Mouse (Mus musculus) common myeloid progenitor, adult 5-6 weeks (primary cell): ENCODE measurements around the gene Ccdc151. TPM values are rescaled to one million over a fixed set of nuclear protein-coding genes. Genes with fewer than 3 reads are reported as not detected.
A peak's percentile ranks its signal among the peaks of the same experiment; 100 is the strongest.

Experiments used
- ATAC-seq: replicated peaks from 2 replicates; pipeline ENCODE4 v1.8.0; 2016; ENCODE audit warnings: low read depth, mild to moderate bottlenecking, moderate TSS enrichment, inconsistent platforms; ENCODE audit not compliant: poor library complexity, severe bottlenecking
- total RNA-seq: library from RNA; stranded (forward); fragments of 200-1000, 187-1606 nt; gene quantifications from 2 replicates; pipeline ENCODE4 v1.2.3, GENCODE M21; 2017

Ccdc151 gene
- total RNA-seq, 1 experiment from 2014 or later = not detected

DNA sequence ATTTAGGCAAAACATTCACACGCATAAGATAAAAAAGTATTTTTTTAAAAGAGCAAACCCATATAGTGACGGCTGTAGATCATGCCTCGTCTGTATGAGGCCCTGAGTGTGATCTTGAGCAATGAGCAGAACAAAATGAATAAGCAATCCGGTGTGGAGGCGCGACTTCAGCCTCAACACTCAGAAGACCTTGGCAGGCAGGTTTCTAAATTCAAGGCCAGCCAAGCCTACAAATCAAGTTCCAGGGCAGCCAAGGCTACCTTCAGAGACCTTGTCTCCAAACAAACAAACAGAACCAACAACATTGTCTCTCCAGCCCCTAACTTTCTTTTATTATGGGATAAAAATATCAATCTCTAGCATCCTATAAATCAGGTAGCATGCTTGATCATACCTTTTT, 2.1 kb downstream of the Ccdc151 start:
- no peak for ATAC-seq

DNA sequence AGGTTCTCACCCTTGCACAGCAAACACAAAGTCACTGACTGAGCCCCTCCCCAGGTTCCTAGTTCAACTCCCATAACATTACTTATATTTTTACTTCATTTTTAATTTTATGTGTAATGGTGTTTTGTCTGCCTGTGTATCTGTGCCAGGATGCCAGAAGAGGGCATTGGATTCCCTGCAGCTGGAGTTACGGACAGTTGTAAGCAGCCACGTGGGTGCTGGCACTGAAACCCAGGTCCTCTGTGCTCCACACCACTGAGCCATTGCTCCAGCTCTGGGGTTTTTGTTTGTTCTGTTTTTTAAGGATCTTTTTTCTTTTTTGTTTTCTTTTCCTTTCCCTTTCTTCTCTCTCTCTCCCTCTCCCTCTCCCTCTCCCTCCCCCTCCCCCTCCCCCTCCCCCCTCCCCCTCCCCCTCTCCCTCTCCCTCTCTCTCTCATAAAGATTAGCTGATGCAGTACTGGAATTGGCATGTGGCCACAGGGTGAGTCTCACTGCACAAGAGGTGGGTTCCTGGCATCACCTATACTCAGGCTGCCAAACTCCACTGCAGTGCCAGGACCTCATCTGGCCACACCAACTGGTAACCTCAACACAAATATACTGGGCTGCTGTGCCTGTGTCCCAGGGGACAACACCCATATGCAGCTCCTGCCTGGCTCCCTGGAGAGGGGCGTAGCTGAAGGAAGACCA, 6.1 kb downstream of the Ccdc151 start:
- ATAC-seq = no peak

DNA sequence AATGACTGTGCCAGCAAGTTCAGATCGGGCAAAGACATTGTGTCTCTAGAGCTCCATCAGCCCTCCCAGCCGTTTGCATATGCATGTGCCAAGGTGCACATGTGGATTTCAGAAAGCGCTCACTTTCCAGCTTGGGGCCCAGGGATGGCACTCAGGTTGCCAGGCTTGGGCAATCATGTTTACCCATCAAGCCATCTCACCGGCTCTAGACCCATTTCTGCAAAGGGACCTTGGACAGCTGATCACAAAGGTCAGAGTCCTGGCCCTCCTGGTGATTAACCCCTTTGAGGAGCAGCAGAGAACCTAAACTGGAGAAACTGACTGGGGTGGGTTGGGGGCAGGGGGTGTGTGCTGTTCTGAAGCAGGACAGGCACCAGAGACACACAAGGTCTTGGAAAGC, 10.2 kb downstream of the Ccdc151 start:
- no peak for ATAC-seq

DNA sequence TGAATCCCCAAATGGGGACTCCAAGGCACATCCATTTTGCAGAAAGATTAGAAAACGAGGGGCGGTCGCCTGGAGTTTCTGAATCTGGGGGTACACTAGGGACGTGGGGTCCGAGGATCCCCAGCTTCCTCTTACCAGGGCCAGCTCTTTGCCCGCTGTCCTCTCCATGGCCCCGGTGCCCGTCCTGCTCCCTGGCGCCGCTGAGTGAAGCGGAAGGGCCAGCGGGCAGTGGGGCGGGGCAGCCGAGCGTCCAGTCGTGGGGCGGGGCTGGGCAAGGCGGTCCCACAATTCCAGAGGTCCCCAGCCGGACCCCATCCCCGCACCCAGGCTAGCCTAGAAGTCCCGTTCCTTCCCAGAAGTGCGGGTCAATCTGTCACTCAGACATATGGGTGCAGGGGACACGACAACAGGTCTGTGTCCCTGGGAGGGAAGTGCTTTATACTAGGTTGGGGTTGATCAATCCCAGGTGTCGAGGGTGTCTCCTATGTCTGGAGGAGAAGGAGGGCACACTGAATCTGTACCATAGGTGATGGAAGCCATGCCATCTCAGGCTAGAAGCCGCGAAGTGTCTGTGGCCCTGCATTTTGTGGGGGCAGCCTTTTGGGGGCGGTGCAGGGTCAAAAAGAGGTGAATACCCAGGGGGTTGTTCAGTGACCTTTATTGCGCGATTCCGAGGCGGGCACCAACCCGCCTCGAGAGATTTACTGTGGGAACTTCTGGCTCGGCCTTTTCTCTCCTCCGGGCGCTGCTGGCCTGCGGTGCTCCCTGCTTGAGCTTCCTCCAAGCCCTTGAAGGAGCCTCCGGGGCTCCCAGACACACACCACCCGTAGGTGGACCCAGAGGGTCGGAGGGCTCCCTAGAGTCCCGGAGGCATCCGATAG, 13.0 kb downstream of the Ccdc151 start, which contains the start of gene Rgl3:
Gene Rgl3, minus strand, starts transcription at position 217 of the 881 bp plus-strand sequence.
- ATAC-seq = no peak

DNA sequence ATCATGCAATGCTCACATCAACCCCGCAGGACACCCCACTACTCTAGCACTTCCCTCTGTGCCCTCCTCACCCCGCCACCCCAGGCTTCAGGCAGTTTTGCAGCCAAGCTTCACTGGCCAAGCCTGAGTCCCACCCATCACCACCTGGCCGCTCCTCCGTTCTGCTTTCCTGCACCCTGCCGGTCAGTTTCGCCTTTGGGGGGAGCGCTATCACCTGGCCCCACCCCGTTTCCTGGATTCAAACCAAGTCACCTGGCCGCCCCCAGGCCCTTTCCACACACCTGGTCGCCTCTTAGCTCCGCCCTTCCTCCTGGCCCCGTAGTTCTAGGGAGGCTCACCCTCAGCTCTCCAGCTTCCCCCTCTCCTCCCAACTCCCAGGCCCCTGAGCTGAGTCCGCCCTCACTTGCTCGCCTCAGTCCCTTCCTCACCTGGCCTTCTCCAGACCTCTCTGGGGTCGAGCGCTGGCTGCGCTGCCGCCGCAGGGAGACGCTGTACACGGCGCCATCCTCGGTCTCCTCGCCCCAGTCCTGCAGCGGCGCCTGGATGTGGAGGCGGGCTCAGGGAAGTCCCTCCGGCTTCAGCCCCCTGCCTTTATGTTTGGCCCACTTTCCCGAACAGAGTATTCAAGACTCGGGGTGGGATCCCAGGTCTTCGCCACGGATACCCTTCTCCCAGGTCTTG, 13.9 kb downstream of the Ccdc151 start:
- 0 out of 2 replicates have a peak, but pooled peaks have one; percentile 37 for ATAC-seq

DNA sequence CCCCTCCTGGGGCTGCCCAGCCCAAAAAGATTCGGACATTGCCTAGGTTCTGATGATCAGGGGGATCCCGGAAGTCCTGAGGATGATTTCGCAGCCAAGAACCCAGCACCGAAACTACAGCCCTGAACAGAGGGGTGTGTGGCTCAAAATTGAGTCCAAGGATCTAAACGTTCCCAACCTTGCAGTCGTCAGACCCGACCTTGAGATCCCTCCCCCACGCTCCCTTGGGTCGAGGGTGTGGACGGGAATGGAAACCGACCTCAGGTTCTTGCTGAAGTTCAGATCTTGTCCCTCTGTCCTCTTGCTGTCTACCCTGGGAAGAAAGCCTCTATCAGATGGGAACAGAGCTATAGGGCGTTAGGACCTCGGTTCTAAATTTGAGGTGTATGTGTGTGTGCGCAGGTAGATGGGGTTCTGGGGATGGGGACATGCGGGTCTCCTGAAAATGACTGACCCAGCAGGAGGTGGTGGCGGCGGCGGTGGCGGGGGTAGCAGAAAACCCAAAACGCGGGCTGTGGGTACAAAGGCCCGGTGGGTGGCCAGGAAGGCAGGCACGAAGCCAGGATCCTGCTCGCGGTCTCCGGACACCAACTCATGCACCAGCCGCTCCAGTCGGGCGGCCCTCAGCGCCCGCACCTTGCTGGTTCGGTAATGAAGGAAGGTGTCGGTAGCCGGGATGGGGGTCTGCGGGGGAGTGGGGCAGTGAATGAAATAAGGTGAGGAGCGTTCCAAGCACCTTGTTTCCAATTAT, 14.7 kb downstream of the Ccdc151 start:
- ATAC-seq = no peak

DNA sequence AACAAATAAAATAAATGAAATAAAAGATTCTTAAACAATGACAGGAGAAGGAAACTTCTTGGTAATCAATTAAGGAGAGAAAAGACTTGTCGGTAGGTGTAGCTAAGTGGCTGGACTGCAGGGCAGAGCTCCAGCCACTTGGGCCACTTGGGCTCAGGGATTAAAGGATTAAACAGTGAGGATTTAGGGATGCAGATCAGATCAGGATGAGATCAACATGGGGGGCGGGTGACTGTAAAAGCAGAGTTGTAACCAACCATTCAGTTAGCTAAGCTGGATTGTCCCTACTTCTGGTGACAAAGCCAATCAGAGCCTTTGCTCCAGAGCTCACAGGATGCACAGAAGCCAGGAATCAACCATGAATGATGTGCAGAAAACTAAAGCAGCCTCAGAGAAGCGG, 18.5 kb downstream of the Ccdc151 start:
- ATAC-seq = no peak

DNA sequence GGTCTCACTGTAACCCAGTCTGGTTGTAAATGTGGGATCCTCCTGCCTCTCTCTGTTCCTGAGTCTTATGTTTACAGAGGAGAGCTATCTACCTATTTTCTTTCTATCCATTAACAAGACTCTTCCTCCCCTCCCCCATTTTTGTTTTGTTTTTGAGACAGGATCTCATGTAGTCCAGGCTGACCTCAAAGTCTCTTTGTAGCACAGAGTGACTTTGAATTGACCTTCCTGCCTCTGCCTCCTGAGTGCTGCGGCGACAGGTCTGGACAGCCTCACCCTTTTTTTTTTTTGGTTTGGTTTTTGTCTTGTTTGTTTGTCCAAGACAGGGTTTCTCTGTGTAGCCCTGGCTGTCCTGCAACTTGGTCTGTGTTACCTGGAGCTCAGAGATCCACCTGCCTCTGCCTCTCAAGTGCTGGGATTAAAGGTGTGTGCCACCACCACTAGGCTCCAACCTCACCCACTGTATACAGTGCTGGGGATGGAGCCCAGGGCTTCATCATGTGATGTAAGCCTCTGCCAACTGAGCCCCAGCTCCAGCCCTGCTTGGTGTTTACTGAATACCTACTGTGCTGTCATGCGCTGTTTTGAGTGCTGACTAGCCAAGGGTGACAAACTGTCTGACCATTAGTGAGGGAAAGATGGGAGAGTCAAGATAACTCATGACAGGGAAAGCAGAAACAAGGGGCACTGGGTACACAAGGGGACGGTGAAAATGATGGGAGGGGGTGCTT, 23.9 kb downstream of the Ccdc151 start:
- ATAC-seq = no peak; the same call in 1 of the 2 replicates

DNA sequence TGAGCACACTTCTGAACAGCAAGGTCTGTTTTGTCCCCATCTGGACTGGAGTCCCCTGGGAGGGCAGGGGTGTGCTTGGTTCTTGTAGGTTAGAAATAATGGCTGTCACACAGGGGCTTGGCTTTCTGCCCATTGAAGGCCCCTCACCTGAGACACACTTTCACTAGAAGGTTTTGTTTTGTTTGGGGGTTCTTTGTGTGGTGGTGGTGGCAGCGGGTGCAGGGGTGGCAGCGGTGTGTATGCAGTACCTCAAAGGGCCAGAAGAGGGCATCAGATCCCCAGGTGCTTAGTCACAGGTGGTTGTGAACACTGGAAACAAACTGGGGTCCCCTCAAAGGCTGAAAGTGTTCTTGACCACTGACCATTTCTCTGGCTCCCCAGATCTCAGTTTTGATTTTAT, 24.5 kb downstream of the Ccdc151 start:
- ATAC-seq = peak; percentile 74

DNA sequence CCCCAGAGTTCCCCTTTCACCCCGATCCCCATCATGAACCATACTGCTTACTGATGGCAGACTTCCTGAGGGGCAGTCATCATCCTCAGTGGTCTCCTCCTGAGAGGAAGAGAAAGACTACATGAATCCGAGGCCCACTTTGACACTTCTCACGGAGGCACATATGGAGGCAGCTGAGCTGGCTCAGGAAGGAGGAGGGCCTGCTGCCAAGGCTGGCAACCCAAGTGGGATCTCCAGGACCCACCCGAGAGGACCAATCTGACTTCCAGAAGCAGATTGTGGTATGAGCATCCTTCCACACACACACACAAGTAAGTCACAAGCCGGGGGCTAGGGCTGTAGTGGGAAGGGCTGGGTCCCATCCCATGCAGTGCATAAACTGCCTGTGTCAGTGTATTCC, 25.1 kb downstream of the Ccdc151 start:
- ATAC-seq = no peak

DNA sequence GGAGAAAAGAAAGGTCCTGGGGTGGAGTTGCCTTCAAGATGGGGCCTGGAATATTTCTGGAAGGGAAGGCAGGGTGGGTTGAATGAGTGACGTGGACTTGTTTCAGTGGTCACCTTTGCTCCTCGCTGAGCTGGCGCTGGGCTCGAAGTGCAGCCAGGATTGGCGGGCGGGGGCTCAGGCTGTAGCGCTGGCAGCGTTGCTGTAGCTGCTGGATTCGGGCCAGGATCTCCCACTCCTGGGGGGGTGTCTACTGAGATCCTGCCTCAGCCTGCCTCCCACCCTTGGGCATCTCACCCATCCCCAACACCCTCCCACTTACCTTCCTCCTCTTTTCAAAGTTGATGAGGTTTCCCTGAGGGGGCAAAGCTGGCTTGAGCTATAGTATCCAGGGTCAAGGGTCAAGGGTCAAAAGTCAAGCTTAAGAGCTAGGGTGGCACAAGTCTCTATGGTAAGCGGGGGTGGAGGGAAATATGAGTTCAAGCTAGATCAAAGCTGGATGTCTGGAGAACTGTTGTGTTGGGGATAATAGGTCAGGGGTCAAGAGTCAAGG, 25.7 kb downstream of the Ccdc151 start:
- no peak for ATAC-seq

DNA sequence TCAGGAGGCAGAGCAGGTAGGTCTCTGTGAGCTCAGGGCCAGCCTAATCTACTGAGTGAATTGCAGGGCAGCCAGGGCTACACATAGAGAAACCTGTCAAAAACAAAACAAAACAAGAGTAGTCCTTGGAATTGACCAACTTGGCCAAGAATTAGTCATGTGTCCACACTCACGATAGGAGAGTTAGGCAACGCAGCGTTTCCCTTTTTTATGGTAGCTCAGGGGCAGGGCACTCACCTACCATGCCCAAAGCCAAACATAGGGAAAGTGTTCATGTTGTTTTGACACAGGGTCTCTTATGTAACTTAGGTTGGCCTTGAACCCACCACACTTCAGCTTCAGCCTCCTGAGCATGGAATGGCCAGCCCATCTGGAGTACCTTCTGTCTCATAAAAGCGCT, 33.1 kb downstream of the Ccdc151 start:
- no peak for ATAC-seq

DNA sequence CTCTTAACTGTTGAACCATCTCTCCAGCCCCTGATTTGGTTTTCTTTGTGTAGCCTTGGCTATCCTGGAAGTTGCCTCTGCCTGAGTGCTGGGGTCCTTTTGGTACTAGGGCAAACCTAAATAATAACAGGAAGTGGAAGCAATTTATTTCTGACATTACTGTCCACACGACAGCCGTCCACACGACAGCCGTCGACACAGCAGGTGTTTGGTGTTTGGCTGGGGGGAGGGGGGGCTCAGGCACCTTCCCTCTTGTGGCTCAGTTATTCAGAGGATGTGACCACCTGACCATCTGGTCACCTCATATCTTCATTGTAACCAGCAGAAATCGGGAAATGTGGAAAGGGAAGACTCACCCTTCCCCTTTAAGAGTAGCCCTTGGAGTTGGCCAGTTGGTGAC, 33.6 kb downstream of the Ccdc151 start:
- ATAC-seq = no peak

DNA sequence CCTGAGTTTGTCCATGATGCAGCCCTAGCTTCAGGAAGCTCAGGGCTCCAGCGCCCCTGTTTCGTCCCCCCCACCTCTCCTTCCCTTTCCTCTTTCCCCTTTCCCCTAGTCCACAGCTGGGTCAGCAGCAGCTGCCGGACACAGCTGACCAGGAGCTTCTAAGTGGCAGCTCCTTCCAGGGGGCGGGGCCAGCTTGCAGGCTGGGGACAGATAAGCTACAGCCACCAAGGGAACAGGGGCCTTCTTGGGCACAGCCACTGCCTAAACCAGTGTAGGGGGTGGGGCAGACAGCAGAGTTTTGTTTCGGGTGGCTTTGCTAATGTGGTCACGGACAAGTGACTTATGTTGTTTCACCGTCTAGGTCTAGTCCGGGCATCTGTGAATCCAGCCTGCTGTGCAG, 39.0 kb downstream of the Ccdc151 start, which contains the start of gene Epor:
Gene Epor, minus strand, starts transcription at position 90 of the 400 bp plus-strand sequence.
- peak; percentile 52 for ATAC-seq

DNA sequence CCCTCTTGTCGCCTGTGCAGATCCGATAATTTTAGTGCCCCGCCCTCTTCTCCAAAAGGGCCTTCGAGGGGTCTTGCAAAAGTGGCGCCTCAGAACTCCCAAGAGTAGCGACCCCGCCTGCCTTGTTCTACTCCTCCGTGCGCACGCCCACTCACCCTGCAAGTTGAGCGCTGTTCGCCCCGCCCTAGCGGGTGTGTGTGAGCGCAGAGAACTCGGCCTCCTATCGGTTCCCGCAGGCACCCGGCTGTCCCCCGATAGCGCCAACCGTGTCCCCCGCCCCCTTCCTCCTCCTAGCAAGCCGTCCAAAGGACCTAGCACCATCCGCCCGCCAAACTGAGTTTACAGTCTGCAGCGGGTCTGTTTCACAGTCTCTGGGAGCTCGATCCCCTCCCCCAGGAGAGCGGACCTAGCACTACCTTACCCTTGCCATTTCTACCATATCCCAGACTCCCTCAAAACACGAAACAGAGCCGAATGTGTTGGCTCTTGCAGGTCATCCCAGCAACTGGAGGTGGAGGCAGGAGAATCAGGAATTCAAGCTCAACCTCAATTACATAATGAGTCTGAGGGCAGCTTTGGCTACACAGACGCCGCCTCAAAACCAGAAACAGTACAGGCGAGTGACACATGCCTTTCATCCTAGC, 39.9 kb downstream of the Ccdc151 start:
- peak; percentile 94 for ATAC-seq

DNA sequence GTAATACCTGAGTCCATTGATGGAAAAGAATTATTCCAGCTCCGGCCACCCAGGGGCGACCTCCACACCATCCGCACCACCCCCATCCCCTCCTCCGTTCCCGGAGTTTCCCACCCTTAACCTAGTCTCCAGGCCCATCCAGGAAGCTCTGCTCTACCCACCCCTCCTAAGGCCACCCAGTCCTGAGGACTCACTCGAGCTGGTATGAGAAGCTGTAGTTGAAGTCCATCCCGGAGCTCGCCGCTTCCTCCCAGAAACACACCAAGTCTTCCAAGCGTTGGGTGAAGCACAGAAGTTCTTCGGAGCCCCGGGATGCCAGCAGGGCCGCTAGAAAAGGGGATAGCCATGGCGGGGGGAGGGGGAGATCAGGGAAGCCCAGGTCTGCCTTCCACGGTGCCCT, 40.4 kb downstream of the Ccdc151 start:
- ATAC-seq = peak; percentile 4; the same call in 1 of the 2 replicates

DNA sequence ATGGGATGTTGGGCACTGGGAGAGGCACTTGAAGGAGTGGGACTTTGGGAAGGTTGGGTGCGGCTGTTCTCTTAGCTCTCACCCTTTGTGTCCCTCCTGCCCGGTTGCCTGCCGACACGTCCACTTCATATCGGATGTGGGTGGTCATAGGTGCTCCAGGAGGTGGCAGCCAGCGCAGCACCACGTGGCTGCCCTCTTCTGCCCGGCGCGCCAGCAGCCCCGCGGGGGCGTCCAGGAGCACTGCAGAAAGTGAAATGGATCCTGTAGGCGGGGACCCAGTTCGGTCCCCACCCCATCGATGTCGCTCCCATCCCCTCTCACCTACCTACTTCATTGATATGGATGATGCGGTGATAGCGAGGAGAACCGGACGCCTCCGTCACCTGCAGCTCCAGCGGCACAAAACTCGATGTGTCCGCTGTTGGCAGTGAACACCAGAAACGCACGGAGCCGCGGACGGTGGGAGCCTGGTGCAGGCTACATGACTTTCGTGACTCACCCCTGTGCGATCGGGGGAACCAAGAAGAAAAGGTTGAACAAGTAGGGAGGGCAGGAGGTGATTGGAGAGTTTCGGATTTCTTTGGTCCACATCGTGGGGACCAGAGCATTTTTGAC, 41.0 kb downstream of the Ccdc151 start:
- no peak for ATAC-seq

DNA sequence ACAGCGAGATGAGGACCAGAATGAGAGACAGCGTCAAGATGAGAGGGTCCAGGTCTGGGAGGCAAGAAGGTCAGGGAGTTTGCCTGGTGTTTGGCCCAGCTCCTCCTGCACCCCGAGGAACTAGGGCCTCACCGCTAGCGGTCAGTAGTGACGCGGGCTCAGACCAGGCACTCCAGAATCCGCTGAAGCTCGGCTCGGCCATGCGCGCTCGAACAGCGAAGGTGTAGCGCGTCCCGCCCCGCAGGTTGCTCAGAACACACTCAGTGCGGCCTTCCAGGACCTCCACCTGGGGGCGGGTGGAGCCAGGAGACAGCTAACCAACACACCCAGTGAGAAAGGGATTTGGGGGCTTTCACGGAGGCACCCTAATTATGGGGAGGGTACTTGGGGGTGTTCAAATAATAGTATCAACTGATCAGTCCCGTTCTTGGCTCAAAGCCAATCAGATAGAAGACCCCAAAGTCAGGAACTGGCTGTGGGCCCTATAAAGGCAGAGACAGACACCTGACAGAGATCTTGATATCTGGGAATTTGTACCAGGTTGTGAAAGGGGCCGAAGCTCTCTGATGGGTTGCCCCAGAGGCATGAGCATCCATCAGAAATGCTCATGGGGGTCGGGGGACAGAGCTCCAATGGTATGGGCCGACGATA, 41.8 kb downstream of the Ccdc151 start:
- ATAC-seq = no peak
